Mouse (Mus musculus): ENCODE measurements around the gene Pomt1. TPM values are rescaled to one million over a fixed set of nuclear protein-coding genes. Genes with fewer than 3 reads are reported as not detected.
A peak's percentile ranks its signal among the peaks of the same experiment; 100 is the strongest.

The Pomt1 gene
- polyA plus RNA-seq, 1 experiment from 2014 or later, result 27.4 TPM

DNA sequence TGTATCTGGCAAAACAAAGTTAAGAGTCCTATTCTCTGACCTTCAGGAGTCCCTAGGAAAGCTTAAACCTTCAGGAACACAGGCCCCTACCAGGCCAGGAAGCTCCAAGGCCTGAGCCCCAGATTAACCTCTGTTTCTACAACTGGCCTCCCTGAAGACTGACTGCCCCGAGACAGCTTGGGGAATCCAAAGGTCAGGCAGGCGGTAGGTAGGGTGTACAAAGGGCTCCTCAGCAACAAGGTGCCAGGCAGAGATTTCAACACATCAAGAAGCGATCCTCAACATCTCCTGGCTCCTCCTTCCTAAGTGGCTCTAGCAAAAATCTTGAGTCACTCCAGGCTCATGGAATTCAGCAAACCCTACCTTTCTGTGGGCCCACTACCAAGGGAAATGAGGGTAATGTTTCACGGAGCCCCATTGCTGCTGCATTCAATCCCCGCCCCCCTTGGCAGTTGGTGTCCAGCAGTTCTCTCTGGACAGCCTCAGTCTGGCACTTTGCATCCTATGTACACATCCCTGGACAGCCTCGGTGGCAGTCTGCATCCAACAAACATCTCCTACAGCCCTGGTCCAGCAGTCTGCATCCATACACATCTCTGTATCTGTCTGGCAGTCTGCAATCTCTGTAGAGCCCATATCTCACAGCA, 22.6 kb downstream of the Pomt1 start:
- DNase-seq (ENCODE audit: low spot score), result no peak
- peaks cover 19% of the 10 kb centered on the region for H3K4me1 ChIP-seq
- no peaks in the 10 kb centered on the region for H3K27me3 ChIP-seq (ENCODE audit: low read depth, poor library complexity, severe bottlenecking)
- H3K9me3 ChIP-seq (replicated peaks), result no peaks in the 10 kb centered on the region
- H3K4me3 ChIP-seq, result peak overlapping the region; percentile 96
- peak overlapping the region; percentile 91 for H3K27ac ChIP-seq (replicated peaks)
- 73% methylated on average over 6 of the region's 6 CpGs for WGBS
- H3K36me3 ChIP-seq, result peaks cover 46% of the 10 kb centered on the region

DNA sequence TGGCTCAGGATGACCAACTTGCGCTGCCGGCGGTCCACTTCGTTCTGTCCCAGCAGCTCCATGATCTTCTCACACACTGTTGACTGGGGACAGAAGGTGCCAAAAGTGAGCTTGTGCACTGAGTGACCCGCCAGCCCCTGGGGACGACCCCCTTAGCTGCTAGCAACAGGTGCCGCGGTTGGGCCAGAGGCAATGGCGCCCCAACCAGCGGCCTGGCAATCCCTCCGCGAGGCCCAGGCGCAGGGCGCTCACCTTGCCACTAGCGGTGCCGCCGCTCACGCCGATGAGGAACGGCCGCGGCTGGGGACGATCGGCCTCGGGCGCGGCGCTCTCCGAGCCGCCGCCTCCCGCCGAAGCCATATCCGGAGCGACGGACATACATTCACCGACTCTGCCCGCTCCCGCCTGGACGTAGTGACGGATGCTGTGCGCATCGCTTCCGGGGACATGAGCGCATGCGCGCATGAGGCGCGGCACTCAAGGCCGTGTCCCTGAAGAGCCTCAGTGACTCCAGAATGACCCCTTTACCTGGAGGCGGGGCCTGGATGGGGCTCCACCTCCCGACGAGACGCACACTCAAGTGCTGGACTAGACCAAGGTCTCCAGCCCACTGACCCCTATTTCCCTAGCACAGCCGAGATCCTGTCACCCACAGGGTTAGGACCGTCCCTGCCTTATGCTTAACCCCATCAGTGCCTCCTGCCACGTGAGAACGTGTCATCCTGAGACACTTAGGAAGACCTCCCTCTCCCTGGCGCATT, 23.4 kb downstream of the Pomt1 start, which contains the start of gene Uck1:
TSS of gene Uck1 (minus strand) at position 503 of the 761 bp plus-strand sequence.
- peak within 1 kb of the TSS; percentile 91 for H3K27ac ChIP-seq (replicated peaks)
- DNase-seq (ENCODE audit: low spot score), result peak; percentile 89
- H3K9me3 ChIP-seq (replicated peaks), result no peaks in the 10 kb centered on the region
- H3K27me3 ChIP-seq (ENCODE audit: low read depth, poor library complexity, severe bottlenecking), result no peaks in the 10 kb centered on the region
- H3K4me3 ChIP-seq, result peak within 1 kb of the TSS; percentile 96
- H3K36me3 ChIP-seq, result peaks cover 38% of the 10 kb centered on the region
- peaks cover 19% of the 10 kb centered on the region for H3K4me1 ChIP-seq
- under 1% methylated on average over 59 of the region's 59 CpGs for WGBS

DNA sequence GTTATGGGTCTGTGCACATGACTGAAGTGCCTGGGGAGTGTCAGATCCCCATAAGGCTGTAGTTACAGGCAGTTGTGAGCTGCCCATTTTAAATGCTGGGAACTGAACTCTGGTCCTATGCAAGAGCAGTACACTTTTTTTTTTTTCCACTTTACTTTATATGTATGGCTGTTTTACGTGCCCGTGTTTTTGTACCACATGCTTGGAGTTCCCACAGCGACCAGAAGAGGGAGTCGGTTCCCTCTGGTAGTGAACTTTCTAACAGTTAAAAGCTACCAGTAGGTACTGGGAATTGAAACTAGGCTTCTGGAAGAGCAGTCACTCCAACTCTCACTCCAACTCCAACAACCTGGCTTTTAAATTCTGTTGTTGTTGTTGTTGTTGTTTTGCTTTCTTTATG, 24.2 kb downstream of the Pomt1 start:
- H3K4me1 ChIP-seq, result peaks cover 19% of the 10 kb centered on the region
- H3K36me3 ChIP-seq, result peaks cover 34% of the 10 kb centered on the region
- H3K9me3 ChIP-seq (replicated peaks), result no peaks in the 10 kb centered on the region
- WGBS, result 36% methylated on average over 4 of the region's 4 CpGs
- no peak overlapping the region for H3K27ac ChIP-seq (replicated peaks)
- no peaks in the 10 kb centered on the region for H3K27me3 ChIP-seq (ENCODE audit: low read depth, poor library complexity, severe bottlenecking)
- peak overlapping the region; percentile 96 for H3K4me3 ChIP-seq
- DNase-seq (ENCODE audit: low spot score), result peak; percentile 42

DNA sequence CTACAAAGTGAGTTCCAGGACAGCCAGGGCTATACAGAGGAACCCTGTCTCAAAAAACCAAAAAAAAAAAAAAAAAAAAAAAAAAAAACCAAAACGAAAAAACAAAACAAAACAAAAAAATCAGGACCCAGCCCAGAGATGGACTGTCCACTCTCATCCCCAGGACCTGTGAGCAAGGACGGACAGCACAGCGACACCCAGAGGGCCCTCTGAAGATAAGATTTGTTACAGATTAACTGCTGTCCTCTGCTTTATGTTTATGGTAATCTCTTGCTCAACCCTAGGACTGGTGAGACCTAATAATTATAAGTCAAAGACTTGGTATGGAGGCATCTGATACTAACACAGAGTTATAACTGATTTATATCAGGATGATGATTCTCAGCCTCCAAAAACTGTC, 39.4 kb downstream of the Pomt1 start:
- no peak for DNase-seq (ENCODE audit: low spot score)
- no peaks in the 10 kb centered on the region for H3K4me1 ChIP-seq
- H3K36me3 ChIP-seq, result peaks cover 43% of the 10 kb centered on the region
- no peak overlapping the region for H3K4me3 ChIP-seq
- no peaks in the 10 kb centered on the region for H3K9me3 ChIP-seq (replicated peaks)
- no peaks in the 10 kb centered on the region for H3K27me3 ChIP-seq (ENCODE audit: low read depth, poor library complexity, severe bottlenecking)
- no peak overlapping the region for H3K27ac ChIP-seq (replicated peaks)
- WGBS, result 75% methylated on average over 3 of the region's 3 CpGs

DNA sequence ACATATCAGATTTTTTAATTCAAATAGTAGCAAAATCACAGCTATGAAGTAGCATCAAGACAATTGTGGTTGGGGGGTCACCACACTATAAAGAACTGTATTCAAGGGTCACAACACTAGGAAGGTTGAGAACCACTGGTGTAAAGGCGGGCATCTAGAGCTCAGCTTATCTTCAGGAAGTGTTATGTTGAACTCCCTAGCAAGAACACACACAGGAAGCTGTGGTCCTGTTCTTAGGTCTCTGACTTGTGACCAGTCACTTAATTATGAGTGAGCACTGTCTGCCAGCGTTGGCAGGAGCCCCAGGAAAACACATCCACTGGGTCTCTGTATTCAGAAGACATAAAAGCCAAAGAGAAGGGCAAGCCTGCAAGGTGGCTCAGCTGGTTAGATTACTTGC, 45.9 kb downstream of the Pomt1 start:
- Histone ChIP-seq H3K9me3 (replicated peaks) (no peaks in the 10 kb centered on the region), H3K27ac (replicated peaks) (no peak overlapping the region), H3K27me3 (ENCODE audit: low read depth, poor library complexity, severe bottlenecking) (no peaks in the 10 kb centered on the region), H3K36me3 (peaks cover 84% of the 10 kb centered on the region), H3K4me3 (no peak overlapping the region), H3K4me1 (peaks cover 11% of the 10 kb centered on the region)
- no peak for DNase-seq (ENCODE audit: low spot score)
- WGBS, result 92% methylated on average over 2 of the region's 2 CpGs

DNA sequence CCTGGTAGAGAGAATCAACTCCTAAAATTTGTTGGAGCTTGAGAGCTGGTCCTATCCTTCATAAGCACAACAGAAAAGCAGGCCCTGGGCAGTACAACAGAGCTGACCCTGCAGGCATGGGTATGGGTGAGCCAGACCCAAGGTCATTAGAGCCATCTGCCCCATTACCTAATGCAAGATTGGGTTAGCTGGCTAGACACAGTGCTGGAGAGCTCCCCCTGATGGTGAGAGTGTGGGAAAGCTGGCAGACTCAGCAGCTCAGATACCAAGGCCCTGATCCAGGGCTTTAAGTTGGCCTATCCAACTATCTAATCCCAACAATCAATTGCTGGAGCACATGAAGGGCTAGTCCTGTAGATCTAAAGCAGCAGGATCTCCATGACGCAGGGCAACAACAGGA, 46.3 kb downstream of the Pomt1 start:
- peak; percentile 42 for DNase-seq (ENCODE audit: low spot score)
- Histone ChIP-seq H3K27me3 (ENCODE audit: low read depth, poor library complexity, severe bottlenecking) (no peaks in the 10 kb centered on the region), H3K4me1 (peaks cover 12% of the 10 kb centered on the region), H3K36me3 (peaks cover 80% of the 10 kb centered on the region), H3K27ac (replicated peaks) (no peak overlapping the region), H3K9me3 (replicated peaks) (no peaks in the 10 kb centered on the region), H3K4me3 (no peak overlapping the region)
- WGBS, result 81% methylated on average over 1 of the region's 1 CpGs

DNA sequence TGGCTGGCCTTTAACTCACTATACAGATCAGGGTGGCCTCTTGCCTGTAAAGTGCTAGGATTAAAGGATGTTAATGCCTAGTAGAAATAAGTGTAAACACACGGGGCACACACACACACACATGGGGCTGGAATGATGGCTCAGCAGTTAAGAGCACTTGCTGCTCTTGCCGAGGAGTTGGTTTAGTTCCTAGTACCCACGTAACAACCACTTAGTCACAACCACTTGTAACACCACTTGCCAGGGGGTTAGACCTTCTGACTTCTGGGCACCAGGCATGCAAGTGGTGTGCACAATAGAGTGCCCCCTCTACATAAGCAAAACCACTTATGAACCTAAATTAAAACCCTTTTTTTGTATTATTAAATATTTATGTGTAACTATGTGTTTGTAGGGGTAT, 47.6 kb downstream of the Pomt1 start:
- WGBS, result 93% methylated on average over 3 of the region's 3 CpGs
- H3K27ac ChIP-seq (replicated peaks), result no peak overlapping the region
- H3K9me3 ChIP-seq (replicated peaks), result no peaks in the 10 kb centered on the region
- H3K4me3 ChIP-seq, result no peak overlapping the region
- no peaks in the 10 kb centered on the region for H3K27me3 ChIP-seq (ENCODE audit: low read depth, poor library complexity, severe bottlenecking)
- peaks cover 17% of the 10 kb centered on the region for H3K4me1 ChIP-seq
- no peak for DNase-seq (ENCODE audit: low spot score)
- peaks cover 67% of the 10 kb centered on the region for H3K36me3 ChIP-seq

DNA sequence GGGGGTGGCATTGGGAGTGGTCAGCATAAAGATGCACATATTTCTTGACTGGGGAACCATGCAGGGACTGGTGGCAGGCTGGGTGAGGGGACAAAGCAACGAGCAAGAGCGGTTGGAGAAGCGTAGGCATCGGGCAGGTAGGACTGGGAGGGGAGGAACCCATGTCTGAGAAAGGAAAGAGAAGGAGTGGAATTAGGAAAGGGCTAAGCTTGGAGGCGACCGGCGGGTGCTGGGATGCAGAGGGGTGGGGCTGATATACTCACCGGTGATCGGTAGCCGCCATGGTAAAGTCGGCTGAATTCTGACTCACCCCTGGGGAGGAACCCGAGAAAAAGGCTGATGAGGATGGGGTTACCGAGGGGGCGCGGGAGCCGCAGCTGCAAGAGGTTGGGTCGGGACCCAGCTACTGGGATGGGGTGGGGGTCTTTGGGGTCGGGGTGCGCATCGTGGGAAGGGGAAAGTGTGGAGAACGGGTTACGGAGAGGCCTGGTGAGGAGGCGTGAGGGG, 51.0 kb downstream of the Pomt1 start, which contains the start of gene Golga2:
TSS of gene Golga2 (plus strand) at position 51 of the 507 bp plus-strand sequence.
- no peak for DNase-seq (ENCODE audit: low spot score)
- WGBS, result under 1% methylated on average over 23 of the region's 23 CpGs

DNA sequence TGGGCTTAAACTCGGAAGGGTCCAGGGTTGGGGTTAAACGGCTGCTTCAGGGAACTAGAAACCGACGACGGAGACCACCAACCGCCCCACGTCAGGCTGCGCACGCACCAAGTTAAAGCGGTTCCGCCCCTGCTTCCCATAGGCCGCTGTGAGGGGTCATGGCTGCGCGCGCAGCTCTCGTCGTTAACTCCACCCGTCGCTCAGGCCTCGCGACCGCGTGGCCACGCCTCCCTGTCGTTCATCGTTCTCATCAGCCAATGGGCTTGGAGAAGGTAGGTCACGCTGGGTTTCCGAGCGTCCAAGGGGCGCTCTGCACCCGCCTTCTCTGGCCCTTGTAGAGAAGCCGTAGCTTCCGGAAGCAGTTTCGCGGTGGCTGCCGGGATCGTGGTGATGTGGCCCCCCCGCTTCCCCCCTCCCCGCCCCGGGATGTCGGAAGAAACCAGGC, 51.6 kb downstream of the Pomt1 start, which contains the start of gene Swi5:
TSS of gene Swi5 (minus strand) at position 153 of the 445 bp plus-strand sequence.
- peaks cover 23% of the 10 kb centered on the region for H3K4me1 ChIP-seq
- peak within 1 kb of the TSS; percentile 95 for H3K27ac ChIP-seq (replicated peaks)
- H3K4me3 ChIP-seq, result peak within 1 kb of the TSS; percentile 100
- no peaks in the 10 kb centered on the region for H3K27me3 ChIP-seq (ENCODE audit: low read depth, poor library complexity, severe bottlenecking)
- WGBS, result under 1% methylated on average over 41 of the region's 41 CpGs
- DNase-seq (ENCODE audit: low spot score), result peak; percentile 100
- peaks cover 36% of the 10 kb centered on the region for H3K36me3 ChIP-seq
- no peaks in the 10 kb centered on the region for H3K9me3 ChIP-seq (replicated peaks)

More for the DNA sequence above, 51.0 kb downstream of the Pomt1 start, which contains the start of gene Golga2:
- Histone ChIP-seq H3K9me3 (replicated peaks) (no peaks in the 10 kb centered on the region), H3K4me3 (peak within 1 kb of the TSS; percentile 100), H3K27ac (replicated peaks) (peak within 1 kb of the TSS; percentile 95), H3K4me1 (peaks cover 23% of the 10 kb centered on the region), H3K36me3 (peaks cover 38% of the 10 kb centered on the region), H3K27me3 (ENCODE audit: low read depth, poor library complexity, severe bottlenecking) (no peaks in the 10 kb centered on the region)

DNA sequence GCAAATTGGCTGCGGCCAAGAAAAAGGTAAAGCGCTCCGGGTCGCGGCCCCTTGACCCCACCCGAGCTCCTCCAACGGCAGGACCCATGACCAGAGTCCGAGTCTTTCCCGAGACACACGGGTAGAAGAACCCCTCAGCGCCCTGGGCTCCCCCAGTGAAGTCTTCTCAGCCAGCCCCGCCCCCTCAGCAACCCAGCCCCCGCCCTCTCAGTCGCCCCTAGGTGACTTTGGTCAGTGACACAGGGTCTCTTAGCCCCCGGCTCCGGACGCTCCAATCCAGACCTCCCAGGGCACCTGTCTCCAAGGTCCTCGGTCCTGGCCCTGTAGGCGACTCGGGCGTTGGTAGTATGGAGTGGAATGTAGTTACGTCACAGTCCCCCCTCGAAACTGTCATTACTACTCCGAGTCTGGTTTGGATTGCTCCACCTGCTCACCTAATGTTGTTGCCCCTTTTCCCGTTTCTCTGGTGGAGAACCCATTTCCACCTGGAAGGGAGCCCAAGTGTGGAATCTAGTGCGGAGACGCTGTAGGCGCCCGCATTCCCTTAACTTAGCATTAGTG, 52.1 kb downstream of the Pomt1 start:
- no peaks in the 10 kb centered on the region for H3K27me3 ChIP-seq (ENCODE audit: low read depth, poor library complexity, severe bottlenecking)
- no peak for DNase-seq (ENCODE audit: low spot score)
- H3K27ac ChIP-seq (replicated peaks), result peak overlapping the region; percentile 95
- H3K4me1 ChIP-seq, result peaks cover 23% of the 10 kb centered on the region
- 3% methylated on average over 29 of the region's 29 CpGs for WGBS
- no peaks in the 10 kb centered on the region for H3K9me3 ChIP-seq (replicated peaks)
- peak overlapping the region; percentile 100 for H3K4me3 ChIP-seq
- H3K36me3 ChIP-seq, result peaks cover 37% of the 10 kb centered on the region

DNA sequence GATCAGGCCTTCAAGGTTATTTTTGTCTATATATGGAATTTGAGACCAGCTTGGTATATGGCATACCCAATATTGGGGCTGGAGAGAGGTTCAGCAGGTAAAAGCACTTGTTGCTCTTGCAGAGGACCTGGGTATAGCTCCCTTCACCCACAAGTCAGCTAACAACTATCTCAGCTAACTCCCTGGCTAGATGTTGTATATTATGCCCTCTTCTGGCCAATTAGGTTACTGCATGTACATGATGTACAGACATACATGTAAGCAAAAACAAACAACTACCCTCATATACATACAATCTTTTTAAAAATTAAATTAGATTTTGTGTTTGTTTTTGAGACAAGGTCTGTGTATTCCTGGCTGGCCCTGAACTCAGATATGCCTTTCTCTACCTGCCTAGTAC, 53.2 kb downstream of the Pomt1 start:
- no peaks in the 10 kb centered on the region for H3K27me3 ChIP-seq (ENCODE audit: low read depth, poor library complexity, severe bottlenecking)
- no peak overlapping the region for H3K27ac ChIP-seq (replicated peaks)
- peak overlapping the region; percentile 100; the same call in 1 of the 2 replicates for H3K4me3 ChIP-seq
- H3K36me3 ChIP-seq, result peaks cover 32% of the 10 kb centered on the region
- DNase-seq (ENCODE audit: low spot score), result no peak
- H3K4me1 ChIP-seq, result peaks cover 23% of the 10 kb centered on the region
- H3K9me3 ChIP-seq (replicated peaks), result no peaks in the 10 kb centered on the region

DNA sequence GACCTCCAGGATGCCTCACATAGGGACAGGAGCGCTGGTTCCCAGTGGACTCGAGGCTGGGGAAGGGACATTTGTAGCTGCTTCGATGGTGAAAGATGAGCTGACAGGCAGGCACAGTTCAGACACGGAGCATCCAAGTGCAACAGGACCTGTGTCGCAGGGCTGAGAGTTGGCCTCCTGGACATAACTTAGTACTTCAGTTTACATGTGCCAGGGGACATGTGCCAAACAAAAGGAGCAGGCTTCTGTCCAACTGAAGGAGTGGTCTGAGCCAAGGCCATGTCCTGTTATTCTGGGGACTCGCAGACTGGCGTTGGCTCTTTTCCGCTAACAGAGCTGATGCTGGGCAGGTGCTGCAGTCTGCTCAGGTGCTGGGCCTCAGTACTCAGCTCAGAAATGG, 58.0 kb downstream of the Pomt1 start:
- no peak for DNase-seq (ENCODE audit: low spot score)

More for the DNA sequence above, 58.0 kb downstream of the Pomt1 start:
- Histone ChIP-seq H3K4me3 (no peak overlapping the region), H3K27me3 (ENCODE audit: low read depth, poor library complexity, severe bottlenecking) (no peaks in the 10 kb centered on the region), H3K4me1 (peaks cover 2% of the 10 kb centered on the region), H3K36me3 (peaks cover 64% of the 10 kb centered on the region), H3K27ac (replicated peaks) (no peak overlapping the region), H3K9me3 (replicated peaks) (no peaks in the 10 kb centered on the region)
- 90% methylated on average over 8 of the region's 8 CpGs for WGBS

Measured in midbrain, embryonic 10.5 days (tissue).